Mouse (Mus musculus): ENCODE measurements around the gene Cs. TPM values are rescaled to one million over a fixed set of nuclear protein-coding genes. Genes with fewer than 3 reads are reported as not detected.

Gene Cs
- polyA plus RNA-seq, 1 experiment = 150 TPM

- DNase-seq = peak; percentile 72
- peak overlapping the region; percentile 36 for H3K4me3 ChIP-seq (replicated peaks; ENCODE audit: extremely low read depth, low read depth, low read length)
- 4% methylated on average over 7 of the region's 7 CpGs for WGBS
These were observed 7.2 kb downstream of the Cs start for GRCm38 (mm10) chr10:128344568-128345275.

GRCm38 (mm10) chr10:128347541-128347940 is 10.0 kb downstream of the Cs start:
- Histone ChIP-seq H3K4me1 (ENCODE audit: control insufficient read depth, insufficient read depth, low read length) (peaks cover 4% of the 10 kb centered on the region; the same call in 1 of the 2 replicates), H3K4me3 (replicated peaks; ENCODE audit: extremely low read depth, low read depth, low read length) (no peak overlapping the region)
- TF ChIP-seq POLR2A (IDR thresholded peaks at IDR 0.05; ENCODE audit: borderline replicate concordance, extremely low read depth, low read depth, low read length) = no peak
- no peak for TF ChIP-seq CTCF (IDR thresholded peaks at IDR 0.05; ENCODE audit: insufficient read depth, low read length)
- no peak for DNase-seq
- WGBS = 80% methylated on average over 8 of the region's 8 CpGs

More at GRCm38 (mm10) chr10:128344568-128345275, 7.2 kb downstream of the Cs start:
- TF ChIP-seq CTCF (IDR thresholded peaks at IDR 0.05; ENCODE audit: insufficient read depth, low read length) (no peak), POLR2A (IDR thresholded peaks at IDR 0.05; ENCODE audit: borderline replicate concordance, extremely low read depth, low read depth, low read length) (no peak)
- peaks cover 4% of the 10 kb centered on the region; the same call in 1 of the 2 replicates for H3K4me1 ChIP-seq (ENCODE audit: control insufficient read depth, insufficient read depth, low read length)

GRCm38 (mm10) chr10:128358796-128359195 is 21.3 kb downstream of the Cs start:
- 43% methylated on average over 2 of the region's 2 CpGs for WGBS
- no peak for DNase-seq
- Histone ChIP-seq H3K4me3 (replicated peaks; ENCODE audit: extremely low read depth, low read depth, low read length) (no peak overlapping the region), H3K4me1 (ENCODE audit: control insufficient read depth, insufficient read depth, low read length) (no peaks in the 10 kb centered on the region)
- TF ChIP-seq CTCF (IDR thresholded peaks at IDR 0.05; ENCODE audit: insufficient read depth, low read length) (0 out of 2 replicates have a peak, but pooled peaks have one; percentile 14), POLR2A (IDR thresholded peaks at IDR 0.05; ENCODE audit: borderline replicate concordance, extremely low read depth, low read depth, low read length) (no peak)

- no peak for TF ChIP-seq CTCF (IDR thresholded peaks at IDR 0.05; ENCODE audit: insufficient read depth, low read length)
- no peak for TF ChIP-seq POLR2A (IDR thresholded peaks at IDR 0.05; ENCODE audit: borderline replicate concordance, extremely low read depth, low read depth, low read length)
- DNase-seq = no peak
- no peak overlapping the region for H3K4me3 ChIP-seq (replicated peaks; ENCODE audit: extremely low read depth, low read depth, low read length)
- H3K4me1 ChIP-seq (ENCODE audit: control insufficient read depth, insufficient read depth, low read length) = no peaks in the 10 kb centered on the region
- 82% methylated on average over 6 of the region's 6 CpGs for WGBS
These were observed 21.7 kb downstream of the Cs start for GRCm38 (mm10) chr10:128359226-128359625.

DNA sequence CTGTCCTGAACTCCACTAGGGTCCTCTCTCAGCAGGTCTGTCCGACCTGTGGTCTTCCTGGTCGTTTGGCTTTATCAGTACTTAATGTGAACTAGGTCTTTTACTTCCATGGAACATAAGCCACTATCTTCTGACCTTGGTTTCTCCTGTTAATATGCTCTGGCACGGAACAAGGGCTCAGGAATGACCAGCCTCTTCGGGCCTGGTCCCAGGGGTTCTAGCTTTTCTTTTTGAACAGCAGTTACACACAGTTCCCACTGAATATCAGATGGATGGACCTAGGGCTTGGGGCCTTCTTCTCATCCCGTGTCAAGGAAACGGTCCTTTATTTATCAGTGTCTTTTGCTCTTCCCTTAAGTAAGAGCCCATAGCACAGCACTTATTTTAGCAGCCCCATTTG is 24.3 kb downstream of the Cs start:
- no peaks in the 10 kb centered on the region for H3K4me1 ChIP-seq (ENCODE audit: control insufficient read depth, insufficient read depth, low read length)
- TF ChIP-seq POLR2A (IDR thresholded peaks at IDR 0.05; ENCODE audit: borderline replicate concordance, extremely low read depth, low read depth, low read length) (no peak), CTCF (IDR thresholded peaks at IDR 0.05; ENCODE audit: insufficient read depth, low read length) (no peak)
- WGBS = 83% methylated on average over 6 of the region's 6 CpGs
- no peak for DNase-seq
- no peak overlapping the region for H3K4me3 ChIP-seq (replicated peaks; ENCODE audit: extremely low read depth, low read depth, low read length)

DNA sequence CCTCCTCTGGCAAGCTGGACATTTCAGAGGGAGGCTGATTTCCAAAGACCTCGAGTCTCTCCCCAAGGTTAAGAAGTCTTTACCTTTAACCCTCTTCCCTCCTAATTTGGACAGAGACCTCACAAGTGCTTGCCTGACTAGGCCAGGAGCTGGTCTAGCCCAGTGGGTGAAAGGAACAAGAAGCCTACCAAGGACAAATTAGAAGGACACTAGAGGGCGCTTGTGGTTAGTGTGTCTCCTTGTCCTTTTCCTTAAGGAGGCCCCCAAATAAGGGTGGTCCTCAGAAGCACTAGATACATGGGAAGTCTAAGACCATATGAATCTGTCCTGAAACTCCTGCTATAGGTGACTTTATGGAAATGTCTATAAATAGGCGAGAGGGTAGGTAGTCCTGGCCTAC is 25.0 kb downstream of the Cs start:
- H3K4me3 ChIP-seq (replicated peaks; ENCODE audit: extremely low read depth, low read depth, low read length) = no peak overlapping the region
- DNase-seq = no peak
- no peak for TF ChIP-seq POLR2A (IDR thresholded peaks at IDR 0.05; ENCODE audit: borderline replicate concordance, extremely low read depth, low read depth, low read length)
- TF ChIP-seq CTCF (IDR thresholded peaks at IDR 0.05; ENCODE audit: insufficient read depth, low read length) = peak; percentile 16; the same call in 1 of the 2 replicates
- H3K4me1 ChIP-seq (ENCODE audit: control insufficient read depth, insufficient read depth, low read length) = no peaks in the 10 kb centered on the region
- WGBS = 46% methylated on average over 3 of the region's 3 CpGs

DNA sequence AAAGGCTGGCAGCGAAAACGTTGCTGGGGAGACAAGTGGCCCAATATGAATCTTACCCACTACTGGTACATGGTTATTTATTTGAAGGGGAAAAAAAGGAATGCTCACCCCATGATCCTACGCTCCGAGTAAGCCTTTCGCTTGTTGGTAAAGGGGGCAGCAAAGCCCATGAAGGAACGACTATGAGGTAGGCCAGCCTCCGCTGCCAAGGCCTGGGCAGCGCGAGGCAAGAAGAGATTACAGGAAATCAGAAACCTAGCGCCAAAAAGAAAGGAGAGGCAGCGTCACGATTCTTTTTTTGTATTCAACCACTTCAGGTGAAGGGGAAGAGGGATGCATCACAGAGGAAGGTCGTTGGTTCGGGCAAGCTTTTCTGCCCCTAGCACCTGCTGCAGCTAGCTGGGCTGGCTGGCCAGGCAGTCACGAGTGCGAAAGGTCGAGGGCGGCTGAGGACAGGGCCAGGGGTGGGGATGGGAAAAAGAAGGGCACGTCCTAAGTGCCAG is 30.4 kb downstream of the Cs start:
- peaks cover 4% of the 10 kb centered on the region; the same call in 1 of the 2 replicates for H3K4me1 ChIP-seq (ENCODE audit: control insufficient read depth, insufficient read depth, low read length)
- WGBS = 12% methylated on average over 19 of the region's 19 CpGs
- H3K4me3 ChIP-seq (replicated peaks; ENCODE audit: extremely low read depth, low read depth, low read length) = peak overlapping the region; percentile 86
- TF ChIP-seq POLR2A (IDR thresholded peaks at IDR 0.05; ENCODE audit: borderline replicate concordance, extremely low read depth, low read depth, low read length) (no peak), CTCF (IDR thresholded peaks at IDR 0.05; ENCODE audit: insufficient read depth, low read length) (no peak)
- no peak for DNase-seq

DNA sequence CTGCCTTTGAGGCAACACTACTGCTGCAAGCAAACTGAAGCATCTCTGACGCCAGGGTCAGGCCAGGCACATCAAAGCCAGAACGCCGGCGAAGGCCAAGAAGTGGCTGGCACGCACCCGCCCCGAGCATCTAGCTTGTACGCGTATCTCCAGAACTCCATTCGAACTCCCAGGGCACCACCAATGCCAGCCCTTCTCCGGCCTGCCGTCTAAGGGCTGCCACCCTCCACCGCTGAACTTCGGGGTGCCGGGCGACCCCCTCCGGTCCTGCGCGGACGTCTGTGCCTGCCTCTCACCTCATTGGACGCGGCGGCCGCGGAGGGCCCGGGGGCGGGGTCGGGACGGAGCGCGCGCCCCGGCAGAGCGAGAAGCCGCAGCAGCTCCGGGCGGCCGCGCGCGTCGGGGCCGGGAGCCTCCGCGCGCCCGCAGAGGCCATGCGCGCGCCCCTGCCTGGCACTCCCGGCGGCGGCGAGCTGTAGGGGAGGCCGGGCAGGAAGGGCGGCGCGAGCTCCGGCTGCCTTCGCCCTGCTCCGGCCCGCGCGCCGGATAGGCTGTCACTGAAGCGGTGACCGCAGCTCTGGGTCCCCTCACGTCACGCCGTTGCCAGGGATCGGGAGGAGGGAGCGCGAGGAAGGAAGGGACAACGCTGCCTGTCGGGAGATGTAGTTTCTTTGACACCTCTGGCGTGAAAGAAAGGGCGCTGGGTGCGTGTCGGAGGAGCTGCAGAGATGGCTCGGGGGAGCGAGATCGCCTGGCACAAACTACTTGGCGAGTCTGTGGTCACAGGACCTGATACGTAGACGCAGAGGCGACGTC is 31.1 kb downstream of the Cs start, which contains the start of gene Coq10a:
Gene Coq10a (minus strand): TSS at position 596 of the 816 bp plus-strand sequence.
- Histone ChIP-seq H3K4me1 (ENCODE audit: control insufficient read depth, insufficient read depth, low read length) (peaks cover 4% of the 10 kb centered on the region; the same call in 1 of the 2 replicates), H3K4me3 (replicated peaks; ENCODE audit: extremely low read depth, low read depth, low read length) (peak within 1 kb of the TSS; percentile 86)
- peak; percentile 90 for DNase-seq
- WGBS = under 1% methylated on average over 87 of the region's 87 CpGs
- TF ChIP-seq POLR2A (IDR thresholded peaks at IDR 0.05; ENCODE audit: borderline replicate concordance, extremely low read depth, low read depth, low read length) (peak; percentile 98), CTCF (IDR thresholded peaks at IDR 0.05; ENCODE audit: insufficient read depth, low read length) (no peak)

GRCm38 (mm10) chr10:128369218-128369543 is 31.6 kb downstream of the Cs start:
- TF ChIP-seq CTCF (IDR thresholded peaks at IDR 0.05; ENCODE audit: insufficient read depth, low read length) (no peak), POLR2A (IDR thresholded peaks at IDR 0.05; ENCODE audit: borderline replicate concordance, extremely low read depth, low read depth, low read length) (no peak)
- Histone ChIP-seq H3K4me1 (ENCODE audit: control insufficient read depth, insufficient read depth, low read length) (peaks cover 4% of the 10 kb centered on the region; the same call in 1 of the 2 replicates), H3K4me3 (replicated peaks; ENCODE audit: extremely low read depth, low read depth, low read length) (peak overlapping the region; percentile 86)
- no peak for DNase-seq
- WGBS = 2% methylated on average over 9 of the region's 9 CpGs
